Mouse (Mus musculus) liver, embryonic 14.5 days (tissue): Measurements from ENCODE around the gene Gm37240.

ENCODE experiments used
- CTCF ChIP-seq: IDR thresholded peaks from 2 replicates; pipeline ENCODE4 v1.5.1; 2016; ENCODE audit warnings: antibody characterized with exemption, low read depth, control low read depth
- EP300 ChIP-seq: IDR thresholded peaks from 2 replicates; pipeline ENCODE4 v1.6.1; 2016; ENCODE audit warnings: antibody characterized with exemption, low read depth

GRCm38 (mm10) chr3:84865684-84866083 is 1021.6 kb downstream of the Gm37240 start:
- TF ChIP-seq CTCF, result no peak
- no peak for TF ChIP-seq EP300
